Mouse (Mus musculus): ENCODE results near the gene Aff3.

The Aff3 gene

GRCm38 (mm10) chr1:38288716-38289115 is 376.0 kb downstream of the Aff3 start:
- DNase-seq (ENCODE audit: low read depth, low spot score): no peak

- DNase-seq (ENCODE audit: low read depth, low spot score): no peak
These were observed 378.2 kb downstream of the Aff3 start for GRCm38 (mm10) chr1:38286551-38286950.

- no peak for DNase-seq (ENCODE audit: low read depth, low spot score)
These were observed 384.2 kb downstream of the Aff3 start for GRCm38 (mm10) chr1:38280549-38280948.

GRCm38 (mm10) chr1:38271312-38271711 is 393.4 kb downstream of the Aff3 start:
- no peak for DNase-seq (ENCODE audit: low read depth, low spot score)

GRCm38 (mm10) chr1:38268246-38269042 is 396.3 kb downstream of the Aff3 start:
- no peak for DNase-seq (ENCODE audit: low read depth, low spot score)

- no peak for DNase-seq (ENCODE audit: low read depth, low spot score)
These were observed 401.5 kb downstream of the Aff3 start for GRCm38 (mm10) chr1:38263251-38263650.

- DNase-seq (ENCODE audit: low read depth, low spot score): no peak
These were observed 402.2 kb downstream of the Aff3 start for GRCm38 (mm10) chr1:38262362-38263154.

GRCm38 (mm10) chr1:38261076-38261475 is 403.7 kb downstream of the Aff3 start:
- no peak for DNase-seq (ENCODE audit: low read depth, low spot score)

GRCm38 (mm10) chr1:38259541-38260338 is 405.0 kb downstream of the Aff3 start:
- no peak for DNase-seq (ENCODE audit: low read depth, low spot score)

GRCm38 (mm10) chr1:38254426-38254825 is 410.3 kb downstream of the Aff3 start:
- DNase-seq (ENCODE audit: low read depth, low spot score): peak; percentile 57

GRCm38 (mm10) chr1:38252766-38253079 is 412.0 kb downstream of the Aff3 start:
- peak; percentile 32 for DNase-seq (ENCODE audit: low read depth, low spot score)

GRCm38 (mm10) chr1:38252031-38252765 is 412.6 kb downstream of the Aff3 start:
- DNase-seq (ENCODE audit: low read depth, low spot score): no peak

- DNase-seq (ENCODE audit: low read depth, low spot score): no peak
These were observed 413.3 kb downstream of the Aff3 start for GRCm38 (mm10) chr1:38251448-38251847.

- no peak for DNase-seq (ENCODE audit: low read depth, low spot score)
These were observed 414.5 kb downstream of the Aff3 start for GRCm38 (mm10) chr1:38250246-38250645.

- DNase-seq (ENCODE audit: low read depth, low spot score): no peak
These were observed 415.2 kb downstream of the Aff3 start for GRCm38 (mm10) chr1:38249561-38249960.

GRCm38 (mm10) chr1:38248027-38248426 is 416.7 kb downstream of the Aff3 start:
- no peak for DNase-seq (ENCODE audit: low read depth, low spot score)

GRCm38 (mm10) chr1:38242559-38242958 is 422.2 kb downstream of the Aff3 start:
- DNase-seq (ENCODE audit: low read depth, low spot score): no peak

GRCm38 (mm10) chr1:38241801-38242200 is 423.0 kb downstream of the Aff3 start:
- no peak for DNase-seq (ENCODE audit: low read depth, low spot score)

- DNase-seq (ENCODE audit: low read depth, low spot score): no peak
These were observed 423.5 kb downstream of the Aff3 start for GRCm38 (mm10) chr1:38241221-38241666.

GRCm38 (mm10) chr1:38240438-38241220 is 424.1 kb downstream of the Aff3 start:
- no peak for DNase-seq (ENCODE audit: low read depth, low spot score)

GRCm38 (mm10) chr1:38239516-38239915 is 425.2 kb downstream of the Aff3 start:
- no peak for DNase-seq (ENCODE audit: low read depth, low spot score)

Data from ZHBTc4 (cell line).